In genomic region chr9:75287636-75288035, GRCm38 (mm10) we compare ENCODE assay signal across 25 mouse cellular contexts. TPM values are rescaled to one million over a fixed set of nuclear protein-coding genes. Genes with fewer than 3 reads are reported as not detected.
"Had no signal": no experiment of that assay in that cellular context is flagged by ENCODE, and none has a peak within 500 bp of the region (broad histone marks: within the 10 kb centered on the region; RNA-seq: fewer than 3 reads in every experiment).

No protein-coding gene starts in this region.

- ATAC-seq: liver, postnatal 0 days; midbrain, embryonic 13.5 days; midbrain, embryonic 16.5 days had no signal

- H3K27me3 ChIP-seq: liver, embryonic 15.5 days; lung, embryonic 15.5 days; midbrain, embryonic 13.5 days; neural tube, embryonic 13.5 days; neural tube, embryonic 15.5 days had no signal

- H3K9me3 ChIP-seq: liver, embryonic 15.5 days; lung, embryonic 15.5 days; midbrain, embryonic 10.5 days; midbrain, embryonic 13.5 days; neural tube, embryonic 13.5 days; neural tube, embryonic 15.5 days had no signal

- DNase-seq: liver, postnatal 0 days; lung, adult 2 months; lung, postnatal 10 days; lung, postnatal 4 days; retina, postnatal 1 day; right cerebral cortex, adult 18-20 months; right cerebral cortex, postnatal 25 days; right cerebral cortex, postnatal 4 days; spleen, adult 18-20 months; thymus, adult 18-20 months; thymus, postnatal 14 days; thymus, postnatal 36 days had no signal

- H3K36me3 ChIP-seq: liver, embryonic 15.5 days; midbrain, embryonic 10.5 days; midbrain, embryonic 13.5 days; neural tube, embryonic 13.5 days; neural tube, embryonic 15.5 days had no signal

- H3K4me2 ChIP-seq: liver, embryonic 15.5 days; lung, embryonic 15.5 days; midbrain, embryonic 13.5 days; neural tube, embryonic 13.5 days; neural tube, embryonic 15.5 days had no signal

- H3K27ac ChIP-seq: liver, embryonic 15.5 days; lung, embryonic 15.5 days; midbrain, embryonic 10.5 days; midbrain, embryonic 13.5 days; neural tube, embryonic 13.5 days; neural tube, embryonic 15.5 days had no signal

- H3K9ac ChIP-seq: liver, embryonic 15.5 days; liver, postnatal 0 days; lung, embryonic 15.5 days; midbrain, embryonic 13.5 days; neural tube, embryonic 13.5 days; neural tube, embryonic 15.5 days had no signal

- H3K4me3 ChIP-seq: liver, embryonic 15.5 days; lung, embryonic 15.5 days; midbrain, embryonic 10.5 days; midbrain, embryonic 13.5 days; myocyte; neural tube, embryonic 13.5 days; neural tube, embryonic 15.5 days had no signal

- H3K4me1 ChIP-seq: liver, embryonic 15.5 days; lung, embryonic 15.5 days; midbrain, embryonic 13.5 days; neural tube, embryonic 13.5 days; neural tube, embryonic 15.5 days had no signal

RNA-seq across cellular contexts. Expression of gene Bcl2l10, which starts 59.9 kb away (rescaled TPM):
- polyA plus RNA-seq: liver, embryonic 15.5 days; liver, postnatal 0 days; lung, embryonic 15.5 days; midbrain, embryonic 10.5 days; midbrain, embryonic 13.5 days; midbrain, embryonic 16.5 days; myocyte; neural tube, embryonic 11.5 days; neural tube, embryonic 13.5 days; neural tube, embryonic 15.5 days; small intestine, adult 2 months; stomach, embryonic 14.5 days; stomach, embryonic 16.5 days; thymus, postnatal 0 days had no signal
